Mouse (Mus musculus) kidney, adult 2 months (tissue): Measurements from ENCODE around the gene Chchd6.

Experiments used
- CTCF ChIP-seq: fragments of 200-500 bp; conservative IDR thresholded peaks from 2 replicates; pipeline ENCODE4 v1.5.1; 2011; ENCODE audit warnings: low read depth, mild to moderate bottlenecking, control low read depth, low read length, moderate library complexity, mixed read lengths; ENCODE audit not compliant: insufficient read depth, insufficient read length
- POLR2A ChIP-seq: fragments of 200-500 bp; IDR thresholded peaks from one replicate; pipeline ENCODE4 v1.6.1; 2011; ENCODE audit warnings: low read depth, low read length, control low read depth

DNA sequence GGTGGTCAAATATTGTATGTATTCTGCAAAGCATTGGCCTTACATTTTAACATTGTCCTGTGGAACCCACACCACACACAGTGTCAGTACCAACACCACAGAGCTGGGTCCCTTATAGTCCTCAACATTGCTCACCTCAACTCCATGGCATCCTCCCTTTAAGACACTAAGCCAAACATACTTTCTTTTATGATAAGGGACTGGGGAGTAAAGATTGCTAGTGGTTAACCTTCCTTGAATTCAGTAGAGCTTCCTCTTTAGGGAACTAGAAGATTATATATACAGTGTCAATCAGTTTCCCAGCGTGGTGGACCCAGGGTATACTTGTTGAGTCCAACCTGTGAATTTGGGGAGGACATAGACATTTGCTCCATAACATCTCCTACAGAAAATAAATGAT lies 105.9 kb downstream of the Chchd6 start:
- TF ChIP-seq CTCF = no peak
- no peak for TF ChIP-seq POLR2A
